Mouse (Mus musculus) common myeloid progenitor, adult 5-6 weeks (primary cell): ENCODE measurements around the gene Cept1. TPM values are rescaled to one million over a fixed set of nuclear protein-coding genes. Genes with fewer than 3 reads are reported as not detected.

Source experiments
- ATAC-seq: replicated peaks from 2 replicates; pipeline ENCODE4 v1.8.0; 2016; ENCODE audit warnings: low read depth, mild to moderate bottlenecking, moderate TSS enrichment, inconsistent platforms; ENCODE audit not compliant: poor library complexity, severe bottlenecking
- total RNA-seq: library from RNA; stranded (forward); fragments of 200-1000, 187-1606 nt; gene quantifications from 2 replicates; pipeline ENCODE4 v1.2.3, GENCODE M21; 2017

Gene Cept1
- total RNA-seq, 1 experiment from 2014 or later, result 57.6 TPM

DNA sequence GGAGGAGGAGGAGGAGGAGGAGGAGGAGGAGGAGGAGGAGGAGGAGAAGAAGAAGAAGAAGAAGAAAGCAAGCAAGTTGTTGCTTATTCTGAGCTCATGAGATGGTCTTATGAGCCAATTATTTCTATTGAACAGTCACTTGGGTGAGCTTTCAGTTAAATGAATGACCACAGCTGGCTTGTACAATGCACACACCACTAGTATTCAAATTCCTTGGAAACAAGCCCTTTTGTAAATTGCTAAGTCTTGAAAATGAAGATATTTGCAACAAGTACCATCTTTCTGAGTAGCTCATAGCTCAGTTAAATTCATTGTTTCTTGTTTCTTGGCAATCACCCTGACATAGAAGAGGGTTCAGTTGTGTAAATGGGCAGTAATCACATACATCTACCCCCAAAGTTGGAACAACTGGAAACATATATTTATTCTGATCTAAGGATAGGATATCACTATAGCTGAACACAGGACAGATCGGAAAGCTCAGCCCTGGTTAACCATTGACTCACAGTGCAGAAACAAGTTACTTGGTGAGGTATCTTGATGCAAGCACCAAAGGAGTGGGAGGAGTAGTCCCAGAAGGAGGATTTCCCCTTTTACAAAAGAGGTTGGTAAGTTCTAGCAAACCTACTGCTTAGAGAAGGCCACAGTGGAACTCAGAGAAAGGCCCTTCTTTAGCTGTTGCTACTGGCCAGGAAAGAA is 52.1 kb downstream of the Cept1 start:
- ATAC-seq, result peak; percentile 30

DNA sequence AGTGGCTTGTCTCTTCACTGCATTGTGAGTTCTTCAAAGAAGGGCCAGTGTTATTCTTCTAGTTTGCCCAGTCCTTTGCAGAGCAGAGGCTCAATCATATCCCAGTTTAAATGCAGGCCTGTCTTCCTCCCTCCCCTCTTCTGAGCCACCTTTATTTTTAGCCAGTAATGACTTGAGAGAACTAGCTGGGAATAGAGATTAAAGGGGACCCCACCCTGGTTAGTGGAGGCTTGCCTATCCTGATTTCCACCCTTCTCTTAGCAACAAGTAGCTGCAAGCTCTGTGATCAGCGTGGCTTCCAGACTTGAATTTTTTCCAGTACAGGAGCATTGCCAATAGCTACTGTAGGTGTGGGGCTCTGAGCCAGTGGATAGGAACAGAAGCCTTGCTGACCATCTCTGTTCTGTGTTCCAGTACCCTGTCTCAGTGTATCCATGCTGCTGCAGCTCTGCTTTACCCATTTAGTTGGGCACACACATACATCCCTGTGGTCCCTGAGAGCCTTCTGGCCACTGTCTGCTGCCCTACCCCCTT is 53.1 kb downstream of the Cept1 start:
- ATAC-seq, result no peak

DNA sequence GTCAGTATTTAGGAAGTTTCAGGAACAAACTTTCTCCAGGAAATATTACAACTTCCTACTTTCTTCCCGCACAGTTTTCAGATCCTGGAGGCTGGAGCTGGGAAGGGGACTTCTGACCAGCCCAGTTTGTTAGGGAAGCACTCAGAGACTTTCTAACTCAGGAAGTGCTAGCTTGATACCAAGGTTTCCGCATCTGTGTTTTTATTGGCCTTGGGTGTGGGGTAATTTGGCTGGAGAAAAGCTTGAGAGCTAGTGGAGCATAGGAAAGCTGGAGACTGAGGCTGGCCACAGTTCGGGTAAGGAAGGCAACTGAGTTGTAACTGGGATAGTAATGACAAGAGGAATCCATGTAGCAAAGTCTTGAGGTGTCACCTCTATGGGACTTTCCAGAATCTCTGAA is 53.7 kb downstream of the Cept1 start:
- ATAC-seq, result no peak

GRCm38 (mm10) chr3:106493202-106493601 is 54.4 kb downstream of the Cept1 start:
- ATAC-seq, result no peak

GRCm38 (mm10) chr3:106492723-106493122 is 54.9 kb downstream of the Cept1 start:
- ATAC-seq, result peak; percentile 57

DNA sequence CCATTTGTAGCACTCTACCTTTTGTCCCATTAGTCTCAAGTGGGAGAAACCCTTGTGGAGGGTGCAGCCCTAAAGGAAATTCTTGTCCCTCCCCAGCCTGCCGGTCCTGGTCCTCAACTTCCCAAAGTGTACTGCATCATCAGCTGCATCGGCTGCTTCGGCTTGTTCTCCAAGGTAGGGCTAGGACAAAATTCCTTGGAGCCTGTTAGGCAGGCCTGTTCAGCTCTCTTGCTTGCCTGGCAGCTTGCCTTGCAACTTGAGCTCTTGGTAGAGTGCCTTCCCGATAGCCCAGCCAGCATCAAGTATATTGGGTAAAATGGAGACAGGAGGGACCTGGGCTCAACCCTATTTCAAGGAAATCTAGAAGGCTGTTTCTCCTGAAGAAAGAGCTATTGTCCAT is 57.4 kb downstream of the Cept1 start:
- ATAC-seq, result no peak

DNA sequence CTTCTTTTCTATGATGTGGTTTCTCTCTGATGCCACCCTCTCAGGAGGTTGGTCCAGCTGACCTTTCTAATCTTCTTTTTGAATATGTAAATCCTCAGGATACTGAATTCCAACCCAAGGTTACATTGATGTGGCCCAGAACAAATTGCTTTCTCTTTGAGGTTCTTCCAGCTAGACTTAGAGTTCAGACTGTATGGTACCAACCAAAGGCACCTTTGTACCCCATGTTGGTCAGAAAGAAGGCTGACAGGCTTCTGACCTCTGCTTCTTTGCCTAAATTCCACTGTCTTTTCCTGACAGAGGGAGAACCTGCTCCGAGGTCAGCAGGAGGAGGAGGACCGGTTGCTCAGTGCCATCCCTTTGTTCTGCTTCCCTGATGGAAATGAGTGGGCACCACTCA is 60.1 kb downstream of the Cept1 start:
- ATAC-seq, result no peak

DNA sequence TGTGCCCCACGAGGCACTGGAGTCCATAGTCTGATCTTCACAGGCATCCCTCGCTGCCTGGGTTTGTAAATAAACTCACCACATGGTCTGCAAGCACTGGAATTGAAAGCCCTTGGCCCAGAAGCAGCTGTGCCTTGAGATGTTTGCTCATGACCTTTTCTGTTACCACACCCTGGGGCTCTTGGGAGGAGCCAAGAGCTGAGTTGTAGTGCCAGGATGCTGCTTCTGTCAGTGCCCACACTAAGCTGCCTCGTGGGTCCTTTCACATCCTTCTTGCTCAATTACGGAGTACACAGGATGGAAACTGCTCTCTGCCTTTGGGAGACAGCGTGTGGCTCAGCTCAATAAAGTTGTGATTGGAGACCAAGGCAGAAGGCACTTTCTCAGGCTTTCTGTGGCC is 61.8 kb downstream of the Cept1 start:
- ATAC-seq, result no peak

- ATAC-seq, result peak; percentile 15
Measured at GRCm38 (mm10) chr3:106484861-106485260, 62.7 kb downstream of the Cept1 start.

DNA sequence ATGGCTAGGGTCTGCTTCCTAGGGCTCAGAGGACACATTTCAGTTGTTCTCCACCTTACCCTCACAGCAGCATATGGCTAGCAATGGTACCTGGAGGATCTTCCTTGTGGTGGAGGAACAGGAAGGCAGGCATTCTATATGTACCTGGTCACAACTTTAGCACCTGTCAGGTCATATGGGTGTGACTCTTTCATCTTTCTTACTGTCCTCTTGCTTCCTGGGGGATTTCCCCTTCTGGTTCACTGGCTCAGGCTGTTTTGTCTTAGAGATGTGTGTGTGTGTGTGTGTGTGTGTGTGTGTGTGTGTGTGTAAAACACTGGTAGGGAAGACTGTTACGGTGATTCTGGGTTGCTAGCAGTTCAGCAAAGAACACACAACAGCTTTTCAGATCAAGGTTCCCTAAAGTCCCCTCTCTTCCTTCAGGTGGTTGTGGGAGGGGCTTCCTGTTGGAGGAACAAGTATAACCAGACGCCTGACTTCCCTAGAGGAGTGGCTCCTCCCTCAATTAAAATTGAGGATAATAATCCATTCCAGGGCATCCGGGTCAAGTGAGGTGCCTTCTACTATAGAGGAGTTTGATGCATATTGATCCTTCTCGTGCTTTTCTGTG is 63.7 kb downstream of the Cept1 start:
- no peak; the same call in 1 of the 2 replicates for ATAC-seq

GRCm38 (mm10) chr3:106483297-106483696 is 64.3 kb downstream of the Cept1 start:
- ATAC-seq, result peak; percentile 48

DNA sequence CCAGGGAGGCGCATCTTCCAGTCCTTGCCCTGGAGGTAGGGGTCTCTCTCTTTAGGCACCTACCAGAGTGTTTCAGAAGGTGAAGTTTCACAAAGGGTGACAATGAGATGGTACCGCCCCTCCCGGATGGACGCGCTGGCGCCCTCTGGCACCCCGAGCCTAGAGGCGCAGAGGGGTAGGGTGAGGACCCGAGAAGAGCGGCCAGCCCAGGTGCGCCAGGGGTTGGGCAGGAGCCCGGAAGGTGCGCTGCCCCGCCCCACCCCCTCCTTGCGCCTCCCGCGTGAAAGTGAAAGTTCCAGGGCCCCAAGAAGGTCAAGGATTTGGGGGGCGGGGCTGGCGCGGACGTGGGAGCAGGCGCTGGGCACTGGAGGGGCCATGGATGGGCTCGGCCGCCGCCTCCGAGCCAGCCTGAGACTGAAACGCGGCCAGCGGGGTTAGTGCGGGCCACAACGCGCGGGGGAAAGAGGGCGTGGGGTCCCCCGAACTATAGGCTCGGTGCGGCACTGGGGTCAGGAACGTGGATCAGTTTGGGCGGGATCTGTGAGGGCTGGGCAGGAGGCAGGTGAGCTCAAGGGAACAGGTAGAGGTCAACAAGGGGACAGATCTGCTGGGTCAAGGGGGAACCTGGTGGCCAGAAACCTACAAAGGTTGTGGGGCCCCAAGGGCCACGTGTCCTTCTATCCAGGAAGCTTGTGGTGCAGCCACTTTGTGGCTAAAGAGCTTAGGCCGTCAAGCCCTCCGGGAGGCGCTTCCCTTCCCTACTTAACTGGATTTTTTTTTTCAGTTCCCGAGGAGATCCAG is 65.1 kb downstream of the Cept1 start, which contains the start of gene Dennd2d:
Gene Dennd2d (plus strand): TSS at position 125 of the 801 bp plus-strand sequence.
- peak; percentile 49 for ATAC-seq

GRCm38 (mm10) chr3:106476863-106477262 is 70.7 kb downstream of the Cept1 start:
- no peak for ATAC-seq

GRCm38 (mm10) chr3:106474210-106474609 is 73.4 kb downstream of the Cept1 start:
- peak; percentile 94 for ATAC-seq

DNA sequence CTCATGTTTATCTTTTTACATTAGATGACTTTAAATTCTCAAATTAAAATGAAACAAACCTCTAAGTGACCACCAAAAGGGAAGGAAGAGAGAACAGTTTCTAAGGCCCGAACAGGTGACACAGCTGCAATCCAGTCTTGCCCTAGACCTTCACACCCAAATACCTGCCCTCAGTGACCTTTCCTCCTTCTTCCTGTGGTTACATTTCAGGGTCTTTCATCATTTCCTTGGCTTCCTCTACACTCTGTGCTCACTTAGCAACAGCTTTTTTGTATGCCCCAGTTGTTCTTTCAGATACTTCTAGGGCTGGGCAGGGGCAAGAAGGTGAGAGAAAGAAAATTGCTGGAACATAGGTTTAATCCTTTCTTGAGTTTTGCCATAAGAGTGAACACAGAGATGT is 82.9 kb downstream of the Cept1 start:
- ATAC-seq, result peak; percentile 37; the same call in 1 of the 2 replicates

GRCm38 (mm10) chr3:106462493-106462892 is 85.1 kb downstream of the Cept1 start:
- ATAC-seq, result no peak

DNA sequence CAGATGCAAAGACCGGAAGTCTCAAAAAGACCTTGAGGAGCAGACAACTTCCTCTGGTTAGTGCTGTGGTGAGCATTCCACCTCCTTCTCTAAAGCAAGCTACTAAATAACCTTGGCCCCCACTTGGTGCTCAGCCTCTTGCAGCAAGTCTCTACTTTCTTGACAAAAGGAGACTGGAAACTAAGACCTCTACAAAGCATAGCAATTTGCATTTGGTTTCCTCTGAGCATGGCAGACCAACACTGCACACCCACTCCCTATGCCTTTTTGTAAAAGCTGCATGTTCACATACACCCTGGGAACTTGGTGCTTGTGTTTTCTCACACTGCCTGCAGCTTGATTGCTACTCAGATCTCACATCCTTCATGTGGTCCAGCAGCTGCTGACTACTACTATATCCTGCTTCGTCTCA is 85.5 kb downstream of the Cept1 start:
- peak; percentile 94 for ATAC-seq

DNA sequence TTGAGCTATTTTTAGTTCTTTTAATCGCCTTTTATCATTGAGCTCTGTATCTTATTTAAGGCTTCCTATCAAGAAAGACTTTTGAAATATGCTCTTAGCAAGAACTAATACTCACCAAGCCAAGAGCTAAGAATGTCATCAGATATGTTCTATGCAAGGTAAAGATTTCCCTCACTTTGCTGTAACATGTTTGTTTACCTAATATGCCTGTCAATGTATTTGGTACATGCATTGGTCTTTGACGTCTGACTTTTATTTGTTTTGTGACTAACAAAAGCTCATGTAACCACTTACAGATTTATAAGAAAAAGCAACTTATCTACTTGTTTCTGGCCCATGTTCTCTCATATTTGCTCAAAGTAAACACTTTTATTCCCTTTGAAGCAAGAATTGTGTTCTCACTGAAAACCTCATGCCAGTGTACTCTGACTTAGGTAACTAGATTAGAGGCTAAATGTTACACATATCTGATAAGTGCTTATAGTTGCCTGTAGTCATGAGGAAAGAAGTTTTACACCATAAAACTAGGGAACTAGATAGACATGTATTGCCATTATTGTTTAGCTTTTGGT is 90.2 kb downstream of the Cept1 start:
- ATAC-seq, result no peak

DNA sequence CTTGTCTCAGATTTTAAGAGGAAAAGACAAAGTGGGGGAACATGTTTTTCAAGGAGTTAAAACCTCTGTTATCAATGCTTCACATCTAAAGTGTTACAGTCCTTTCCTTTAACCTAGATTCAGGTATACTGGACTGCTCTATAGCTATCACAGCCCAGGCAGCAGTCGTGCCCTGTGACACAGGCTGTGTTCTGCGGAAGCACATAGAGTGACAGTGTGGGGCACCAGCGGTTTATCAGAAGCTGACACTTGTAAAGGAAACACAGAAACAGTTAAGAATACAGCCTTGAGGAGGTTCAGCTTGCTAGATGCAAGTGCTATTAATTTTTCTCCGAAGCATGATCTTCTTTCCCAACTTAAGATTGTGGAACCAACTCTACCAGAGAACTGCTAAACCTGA is 95.0 kb downstream of the Cept1 start:
- peak; percentile 67 for ATAC-seq
